In the genomic region with DNA sequence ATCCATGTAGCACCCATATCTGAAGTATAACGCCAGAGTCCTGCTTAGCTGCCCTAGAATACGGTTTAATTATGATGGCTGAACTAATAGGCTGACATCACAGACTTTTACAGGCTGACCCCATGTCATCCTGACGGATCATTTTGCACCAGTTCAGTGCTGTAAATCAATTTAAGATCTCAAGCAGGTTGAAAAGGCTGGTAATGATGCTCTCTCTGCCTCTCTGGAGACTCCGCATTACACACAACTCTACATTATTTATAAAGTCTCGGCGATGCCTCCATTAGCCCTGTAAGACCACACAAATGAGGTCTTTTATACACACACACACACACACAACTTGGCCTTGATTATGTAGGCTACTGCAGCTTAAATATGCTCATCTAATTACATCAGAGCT, we compare ENCODE assay signal across 11 mouse cellular contexts. TPM values are rescaled to one million over a fixed set of nuclear protein-coding genes. Genes with fewer than 3 reads are reported as not detected.
DNase-seq lines count a peak whose midpoint lies in the region; ATAC-seq and TF ChIP-seq lines count a peak whose summit lies in the region.
"Had no signal": no experiment of that assay in that cellular context is flagged by ENCODE, and none has a peak within 500 bp of the region (broad histone marks: within the 10 kb centered on the region; RNA-seq: fewer than 3 reads in every experiment).

No protein-coding gene starts in this region.

- ATAC-seq in intestine, embryonic 14.5 days (replicated peaks; ENCODE audit: low FRiP score, low TSS enrichment, low read depth): no peak
- ATAC-seq in intestine, embryonic 16.5 days: no peak
- no peak for ATAC-seq in hindbrain, postnatal 0 days
- ATAC-seq in neural tube, embryonic 13.5 days (ENCODE audit: low read depth): no peak
- no peak for ATAC-seq in cerebellum, adult (ENCODE audit: insufficient number of reproducible peaks, low FRiP score, low TSS enrichment)
- ATAC-seq: liver, embryonic 12.5 days; Patski had no signal

- no peak for DNase-seq in intestine, embryonic 14.5 days (ENCODE audit: low spot score)
- no peak for DNase-seq in hindbrain, postnatal 0 days (ENCODE audit: low spot score)
- DNase-seq in heart, adult 8-10 months (ENCODE audit: low spot score): no peak
- DNase-seq in kidney, postnatal 14 days: no peak
- DNase-seq: B cell, adult 2 months had no signal

- no peak overlapping the region; the same call in 1 of the 2 replicates for H3K27ac ChIP-seq in intestine, embryonic 14.5 days (ENCODE audit: low read depth)
- no peak overlapping the region for H3K27ac ChIP-seq in intestine, embryonic 16.5 days (ENCODE audit: low read length)
- no peak overlapping the region for H3K27ac ChIP-seq in embryonic fibroblast, embryonic 13.5 days (ENCODE audit: insufficient read depth, low read length)
- peak overlapping the region; percentile 42 for H3K27ac ChIP-seq in hindbrain, postnatal 0 days
- peak overlapping the region; percentile 99 for H3K27ac ChIP-seq in neural tube, embryonic 13.5 days (replicated peaks)
- H3K27ac ChIP-seq: liver, embryonic 12.5 days had no signal

- WGBS in intestine, embryonic 14.5 days: 55% methylated on average over 6 of the region's 6 CpGs
- WGBS in intestine, embryonic 16.5 days: 62% methylated on average over 6 of the region's 6 CpGs
- WGBS in hindbrain, postnatal 0 days: 43% methylated on average over 6 of the region's 6 CpGs
- 20% methylated on average over 6 of the region's 6 CpGs for whole genome bisulfite sequencing in neural tube, embryonic 13.5 days

- TF ChIP-seq POLR2A in embryonic fibroblast, embryonic 13.5 days (IDR thresholded peaks at IDR 0.05; ENCODE audit: low read depth, low read length): no peak

- peak overlapping the region; percentile 65; the same call in 1 of the 2 replicates for H3K4me2 ChIP-seq in intestine, embryonic 14.5 days (ENCODE audit: low read length)
- no peak overlapping the region for H3K4me2 ChIP-seq in intestine, embryonic 16.5 days (ENCODE audit: low read depth, low read length)
- peak overlapping the region; percentile 65 for H3K4me2 ChIP-seq in hindbrain, postnatal 0 days (ENCODE audit: low read depth, low read length)
- peak overlapping the region; percentile 80 for H3K4me2 ChIP-seq in neural tube, embryonic 13.5 days

- no peak overlapping the region for H3K9ac ChIP-seq in intestine, embryonic 14.5 days (ENCODE audit: low read length)
- no peak overlapping the region for H3K9ac ChIP-seq in intestine, embryonic 16.5 days (ENCODE audit: low read depth, low read length)
- H3K9ac ChIP-seq in hindbrain, postnatal 0 days (replicated peaks; ENCODE audit: low read length): peak overlapping the region; percentile 98
- H3K9ac ChIP-seq in neural tube, embryonic 13.5 days: peak overlapping the region; percentile 99
- H3K9ac ChIP-seq: liver, embryonic 12.5 days had no signal

- 0 out of 2 replicates have a peak, but pooled peaks cover 2% of the 10 kb centered on the region for H3K36me3 ChIP-seq in intestine, embryonic 14.5 days (ENCODE audit: control insufficient read depth, insufficient read depth, low read length)
- no peaks in the 10 kb centered on the region for H3K36me3 ChIP-seq in intestine, embryonic 16.5 days (ENCODE audit: control insufficient read depth, insufficient read depth, low read length)
- H3K36me3 ChIP-seq in hindbrain, postnatal 0 days (ENCODE audit: insufficient read depth, low read length): no peaks in the 10 kb centered on the region
- no peaks in the 10 kb centered on the region for H3K36me3 ChIP-seq in neural tube, embryonic 13.5 days
- H3K36me3 ChIP-seq: liver, embryonic 12.5 days had no signal

- TF ChIP-seq CTCF in embryonic fibroblast, embryonic 13.5 days (IDR thresholded peaks at IDR 0.05; ENCODE audit: borderline replicate concordance, insufficient read depth, low read length): no peak
- no peak for TF ChIP-seq CTCF in hindbrain, postnatal 0 days (IDR thresholded peaks at IDR 0.05; ENCODE audit: low read depth)

- H3K9me3 ChIP-seq in intestine, embryonic 14.5 days (ENCODE audit: control insufficient read depth, low read length): no peaks in the 10 kb centered on the region
- no peaks in the 10 kb centered on the region for H3K9me3 ChIP-seq in intestine, embryonic 16.5 days (ENCODE audit: control insufficient read depth, low read length)
- no peaks in the 10 kb centered on the region for H3K9me3 ChIP-seq in hindbrain, postnatal 0 days (ENCODE audit: low read length)
- H3K9me3 ChIP-seq in neural tube, embryonic 13.5 days: no peaks in the 10 kb centered on the region
- H3K9me3 ChIP-seq: liver, embryonic 12.5 days had no signal

- no peak overlapping the region for H3K4me3 ChIP-seq in intestine, embryonic 14.5 days (ENCODE audit: low read depth, low read length)
- H3K4me3 ChIP-seq in intestine, embryonic 16.5 days (ENCODE audit: low read length): no peak overlapping the region
- H3K4me3 ChIP-seq in embryonic fibroblast, embryonic 13.5 days (ENCODE audit: insufficient read depth, low read length): peak overlapping the region; percentile 9; the same call in 1 of the 2 replicates
- peak overlapping the region; percentile 98 for H3K4me3 ChIP-seq in hindbrain, postnatal 0 days (ENCODE audit: low read length)
- H3K4me3 ChIP-seq in neural tube, embryonic 13.5 days: peak overlapping the region; percentile 84

- no peaks in the 10 kb centered on the region for H3K27me3 ChIP-seq in intestine, embryonic 14.5 days (replicated peaks; ENCODE audit: control insufficient read depth, insufficient read depth, low read length)
- no peaks in the 10 kb centered on the region for H3K27me3 ChIP-seq in intestine, embryonic 16.5 days (replicated peaks; ENCODE audit: control insufficient read depth, insufficient read depth, low read length)
- H3K27me3 ChIP-seq in hindbrain, postnatal 0 days (ENCODE audit: insufficient read depth, low read length): no peaks in the 10 kb centered on the region
- H3K27me3 ChIP-seq in neural tube, embryonic 13.5 days: no peaks in the 10 kb centered on the region
- H3K27me3 ChIP-seq: Patski had no signal

- peaks cover 30% of the 10 kb centered on the region for H3K4me1 ChIP-seq in intestine, embryonic 14.5 days (replicated peaks; ENCODE audit: control insufficient read depth, insufficient read depth, low read length)
- H3K4me1 ChIP-seq in intestine, embryonic 16.5 days (ENCODE audit: control insufficient read depth, insufficient read depth, low read length): peaks cover 28% of the 10 kb centered on the region
- H3K4me1 ChIP-seq in embryonic fibroblast, embryonic 13.5 days (ENCODE audit: control insufficient read depth, insufficient read depth, low read length): peaks cover 7% of the 10 kb centered on the region
- H3K4me1 ChIP-seq in hindbrain, postnatal 0 days (ENCODE audit: insufficient read depth, low read length): peaks cover 7% of the 10 kb centered on the region; the same call in 1 of the 2 replicates
- H3K4me1 ChIP-seq in neural tube, embryonic 13.5 days (replicated peaks): peaks cover 62% of the 10 kb centered on the region

RNA-seq across cellular contexts. Expression of a gene that starts 2.4 kb away (rescaled TPM):
- 52.3 and 59.1 TPM in 2 replicates for polyA plus RNA-seq in intestine, embryonic 14.5 days (2014; fragmentation: Nextera tagmentation; extraction: Ambion mirVana)
- 33.4 and 33.6 TPM in 2 replicates for polyA plus RNA-seq in intestine, embryonic 16.5 days (2015; fragmentation: Nextera tagmentation; extraction: Ambion mirVana)
- 27.3 and 30.5 TPM in 2 replicates for polyA plus RNA-seq in embryonic fibroblast, embryonic 13.5 days (2011; ENCODE audit: insufficient read length, low read depth, missing spikeins)
- 69.8 and 77.2 TPM in 2 replicates for total RNA-seq in hindbrain, postnatal 0 days (2014; rRNA removed)
- polyA plus RNA-seq in hindbrain, postnatal 0 days (2015; fragmentation: Nextera tagmentation; extraction: Ambion mirVana): 49.1 and 50.1 TPM in 2 replicates
- 68.7 and 72.1 TPM in 2 replicates for polyA plus RNA-seq in neural tube, embryonic 13.5 days (2015; fragmentation: Nextera tagmentation; extraction: Ambion mirVana)
- 10 to 100 TPM; 11.2 to 17.7 (median 12.7) TPM for total RNA-seq in heart, adult 8-10 months (2022)

Comparison
In these comparisons a context has a peak if more than half of its experiments do, and no peak if none do; other contexts are left out.
1. H3K27ac ChIP-seq: peak in hindbrain, postnatal 0 days (single experiment) and neural tube, embryonic 13.5 days (single experiment); none in intestine, embryonic 14.5 days (single experiment), intestine, embryonic 16.5 days (single experiment) and embryonic fibroblast, embryonic 13.5 days (single experiment).
2. H3K4me3 ChIP-seq: peak in embryonic fibroblast, embryonic 13.5 days (single experiment), hindbrain, postnatal 0 days (single experiment) and neural tube, embryonic 13.5 days (single experiment); none in intestine, embryonic 14.5 days (single experiment) and intestine, embryonic 16.5 days (single experiment).
3. H3K9ac ChIP-seq: peak in hindbrain, postnatal 0 days (single experiment) and neural tube, embryonic 13.5 days (single experiment); none in intestine, embryonic 14.5 days (single experiment) and intestine, embryonic 16.5 days (single experiment).